Mouse (Mus musculus): Measurements from ENCODE around the gene Oat. TPM values are rescaled to one million over a fixed set of nuclear protein-coding genes. Genes with fewer than 3 reads are reported as not detected.

Gene Oat
- polyA plus RNA-seq, 1 experiment, result 94.1 TPM

GRCm38 (mm10) chr7:132573205-132573604 is 3.0 kb downstream of the Oat start:
- no peak for TF ChIP-seq CTCF (IDR thresholded peaks at IDR 0.05; ENCODE audit: extremely low read depth, insufficient read depth, low read length)
- Histone ChIP-seq H3K4me1 (ENCODE audit: control insufficient read depth, insufficient read depth, low read length) (peaks cover 2% of the 10 kb centered on the region; the same call in 1 of the 2 replicates), H3K27ac (ENCODE audit: insufficient read depth, low read length) (no peak overlapping the region), H3K4me3 (ENCODE audit: insufficient read depth, low read length) (no peak overlapping the region)

GRCm38 (mm10) chr7:132572738-132573137 is 3.5 kb downstream of the Oat start:
- no peak for TF ChIP-seq CTCF (IDR thresholded peaks at IDR 0.05; ENCODE audit: extremely low read depth, insufficient read depth, low read length)
- TF ChIP-seq POLR2A (IDR thresholded peaks at IDR 0.05; ENCODE audit: extremely low read depth, insufficient read depth, low read length), result no peak
- no peak overlapping the region for H3K4me3 ChIP-seq (ENCODE audit: insufficient read depth, low read length)
- peaks cover 2% of the 10 kb centered on the region; the same call in 1 of the 2 replicates for H3K4me1 ChIP-seq (ENCODE audit: control insufficient read depth, insufficient read depth, low read length)
- no peak overlapping the region for H3K27ac ChIP-seq (ENCODE audit: insufficient read depth, low read length)

- H3K4me1 ChIP-seq (ENCODE audit: control insufficient read depth, insufficient read depth, low read length), result peaks cover 2% of the 10 kb centered on the region; the same call in 1 of the 2 replicates
- no peak overlapping the region for H3K4me3 ChIP-seq (ENCODE audit: insufficient read depth, low read length)
- TF ChIP-seq CTCF (IDR thresholded peaks at IDR 0.05; ENCODE audit: extremely low read depth, insufficient read depth, low read length) (no peak), POLR2A (IDR thresholded peaks at IDR 0.05; ENCODE audit: extremely low read depth, insufficient read depth, low read length) (no peak)
- H3K27ac ChIP-seq (ENCODE audit: insufficient read depth, low read length), result no peak overlapping the region
Observed at GRCm38 (mm10) chr7:132571481-132571880, 4.7 kb downstream of the Oat start.

- peaks cover 2% of the 10 kb centered on the region; the same call in 1 of the 2 replicates for H3K4me1 ChIP-seq (ENCODE audit: control insufficient read depth, insufficient read depth, low read length)
- no peak overlapping the region for H3K4me3 ChIP-seq (ENCODE audit: insufficient read depth, low read length)
- TF ChIP-seq POLR2A (IDR thresholded peaks at IDR 0.05; ENCODE audit: extremely low read depth, insufficient read depth, low read length) (no peak), CTCF (IDR thresholded peaks at IDR 0.05; ENCODE audit: extremely low read depth, insufficient read depth, low read length) (no peak)
- H3K27ac ChIP-seq (ENCODE audit: insufficient read depth, low read length), result no peak overlapping the region
Observed at GRCm38 (mm10) chr7:132570071-132570470, 6.1 kb downstream of the Oat start.

GRCm38 (mm10) chr7:132568817-132569216 is 7.4 kb downstream of the Oat start:
- TF ChIP-seq CTCF (IDR thresholded peaks at IDR 0.05; ENCODE audit: extremely low read depth, insufficient read depth, low read length), result no peak
- TF ChIP-seq POLR2A (IDR thresholded peaks at IDR 0.05; ENCODE audit: extremely low read depth, insufficient read depth, low read length), result no peak
- H3K4me1 ChIP-seq (ENCODE audit: control insufficient read depth, insufficient read depth, low read length), result peaks cover 2% of the 10 kb centered on the region; the same call in 1 of the 2 replicates
- no peak overlapping the region for H3K27ac ChIP-seq (ENCODE audit: insufficient read depth, low read length)
- H3K4me3 ChIP-seq (ENCODE audit: insufficient read depth, low read length), result no peak overlapping the region

GRCm38 (mm10) chr7:132565831-132566230 is 10.4 kb downstream of the Oat start:
- TF ChIP-seq CTCF (IDR thresholded peaks at IDR 0.05; ENCODE audit: extremely low read depth, insufficient read depth, low read length) (no peak), POLR2A (IDR thresholded peaks at IDR 0.05; ENCODE audit: extremely low read depth, insufficient read depth, low read length) (no peak)
- Histone ChIP-seq H3K4me3 (ENCODE audit: insufficient read depth, low read length) (no peak overlapping the region), H3K4me1 (ENCODE audit: control insufficient read depth, insufficient read depth, low read length) (peaks cover 2% of the 10 kb centered on the region; the same call in 1 of the 2 replicates), H3K27ac (ENCODE audit: insufficient read depth, low read length) (no peak overlapping the region)

- TF ChIP-seq POLR2A (IDR thresholded peaks at IDR 0.05; ENCODE audit: extremely low read depth, insufficient read depth, low read length) (no peak), CTCF (IDR thresholded peaks at IDR 0.05; ENCODE audit: extremely low read depth, insufficient read depth, low read length) (no peak)
- Histone ChIP-seq H3K27ac (ENCODE audit: insufficient read depth, low read length) (no peak overlapping the region), H3K4me3 (ENCODE audit: insufficient read depth, low read length) (no peak overlapping the region), H3K4me1 (ENCODE audit: control insufficient read depth, insufficient read depth, low read length) (no peaks in the 10 kb centered on the region)
Observed at GRCm38 (mm10) chr7:132559138-132559766, 16.9 kb downstream of the Oat start.

GRCm38 (mm10) chr7:132558141-132558736 is 18.0 kb downstream of the Oat start:
- Histone ChIP-seq H3K4me1 (ENCODE audit: control insufficient read depth, insufficient read depth, low read length) (no peaks in the 10 kb centered on the region), H3K27ac (ENCODE audit: insufficient read depth, low read length) (no peak overlapping the region), H3K4me3 (ENCODE audit: insufficient read depth, low read length) (no peak overlapping the region)
- TF ChIP-seq CTCF (IDR thresholded peaks at IDR 0.05; ENCODE audit: extremely low read depth, insufficient read depth, low read length) (no peak), POLR2A (IDR thresholded peaks at IDR 0.05; ENCODE audit: extremely low read depth, insufficient read depth, low read length) (no peak)

- no peak overlapping the region for H3K4me3 ChIP-seq (ENCODE audit: insufficient read depth, low read length)
- H3K4me1 ChIP-seq (ENCODE audit: control insufficient read depth, insufficient read depth, low read length), result no peaks in the 10 kb centered on the region
- H3K27ac ChIP-seq (ENCODE audit: insufficient read depth, low read length), result no peak overlapping the region
- TF ChIP-seq POLR2A (IDR thresholded peaks at IDR 0.05; ENCODE audit: extremely low read depth, insufficient read depth, low read length) (no peak), CTCF (IDR thresholded peaks at IDR 0.05; ENCODE audit: extremely low read depth, insufficient read depth, low read length) (no peak)
Observed at GRCm38 (mm10) chr7:132556575-132556974, 19.6 kb downstream of the Oat start.

GRCm38 (mm10) chr7:132555911-132556310 is 20.3 kb downstream of the Oat start:
- H3K4me3 ChIP-seq (ENCODE audit: insufficient read depth, low read length), result no peak overlapping the region
- no peak for TF ChIP-seq POLR2A (IDR thresholded peaks at IDR 0.05; ENCODE audit: extremely low read depth, insufficient read depth, low read length)
- TF ChIP-seq CTCF (IDR thresholded peaks at IDR 0.05; ENCODE audit: extremely low read depth, insufficient read depth, low read length), result no peak
- no peak overlapping the region for H3K27ac ChIP-seq (ENCODE audit: insufficient read depth, low read length)
- no peaks in the 10 kb centered on the region for H3K4me1 ChIP-seq (ENCODE audit: control insufficient read depth, insufficient read depth, low read length)

Measured in cortical plate, adult 2 months (tissue).